Comparison of ENCODE assay signal across 8 mouse cellular contexts in the genomic region with DNA sequence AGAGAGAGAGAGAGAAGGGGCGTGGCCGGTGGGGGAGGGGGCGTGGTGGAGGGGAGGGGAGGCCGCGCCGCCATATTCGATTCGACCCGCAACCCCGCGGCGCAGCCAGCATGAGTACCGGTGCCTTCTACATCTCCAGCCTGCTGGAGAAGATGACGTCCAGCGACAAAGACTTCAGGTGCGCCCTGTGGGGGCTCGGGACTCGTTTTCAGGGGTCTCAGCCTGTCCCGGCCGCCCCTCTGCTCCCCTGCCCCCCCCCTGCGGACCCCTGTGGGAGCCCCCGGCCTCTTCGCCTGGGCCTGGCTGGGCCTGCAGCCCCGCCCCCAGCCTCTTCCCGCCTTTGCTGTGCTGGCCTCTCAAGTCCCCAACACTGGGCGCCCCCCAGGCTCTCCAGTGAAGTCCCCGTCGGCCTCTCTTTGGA. TPM values are rescaled to one million over a fixed set of nuclear protein-coding genes. Genes with fewer than 3 reads are reported as not detected.
DNase-seq lines count a peak whose midpoint lies in the region; ATAC-seq and TF ChIP-seq lines count a peak whose summit lies in the region.

A gene (plus strand): TSS at position 38 of the 421 bp plus-strand sequence.

- 0% methylated on average over 17 of the region's 28 CpGs for WGBS in forebrain, embryonic 13.5 days
- 0% methylated on average over 10 of the region's 28 CpGs for WGBS in liver, embryonic 12.5 days (ENCODE audit: insufficient replicate concordance)
- 0% methylated on average over 26 of the region's 28 CpGs for WGBS in neural tube, embryonic 12.5 days

- peak within 1 kb of the TSS; percentile 93 for H3K4me2 ChIP-seq in forebrain, embryonic 13.5 days
- peak within 1 kb of the TSS; percentile 87 for H3K4me2 ChIP-seq in liver, embryonic 12.5 days
- H3K4me2 ChIP-seq in neural tube, embryonic 12.5 days (replicated peaks): peak within 1 kb of the TSS; percentile 76

- H3K27me3 ChIP-seq in forebrain, embryonic 13.5 days: no peaks in the 10 kb centered on the region
- H3K27me3 ChIP-seq in liver, embryonic 12.5 days (replicated peaks): no peaks in the 10 kb centered on the region
- H3K27me3 ChIP-seq in neural tube, embryonic 12.5 days (replicated peaks): no peaks in the 10 kb centered on the region

- H3K4me1 ChIP-seq in forebrain, embryonic 13.5 days: peaks cover 31% of the 10 kb centered on the region
- H3K4me1 ChIP-seq in liver, embryonic 12.5 days: peaks cover 34% of the 10 kb centered on the region
- peaks cover 23% of the 10 kb centered on the region for H3K4me1 ChIP-seq in neural tube, embryonic 12.5 days

- no peak for TF ChIP-seq CTCF in brain, embryonic 14.5 days (IDR thresholded peaks at IDR 0.05; ENCODE audit: borderline replicate concordance, extremely low read depth, insufficient read depth, insufficient read length)

- peak; percentile 87 for ATAC-seq in forebrain, embryonic 13.5 days
- peak; percentile 62 for ATAC-seq in liver, embryonic 12.5 days
- ATAC-seq in neural tube, embryonic 12.5 days (ENCODE audit: low FRiP score, low read depth): peak; percentile 88
- no peak for ATAC-seq in activated CD4-positive, CD25-positive, alpha-beta regulatory T cell, adult 4 months

- no peaks in the 10 kb centered on the region for H3K9me3 ChIP-seq in forebrain, embryonic 13.5 days (replicated peaks)
- H3K9me3 ChIP-seq in liver, embryonic 12.5 days (replicated peaks): no peaks in the 10 kb centered on the region; the same call in 1 of the 2 replicates
- H3K9me3 ChIP-seq in neural tube, embryonic 12.5 days: no peaks in the 10 kb centered on the region

- H3K4me3 ChIP-seq in forebrain, embryonic 13.5 days: peak within 1 kb of the TSS; percentile 82
- peak within 1 kb of the TSS; percentile 70 for H3K4me3 ChIP-seq in liver, embryonic 12.5 days
- H3K4me3 ChIP-seq in neural tube, embryonic 12.5 days: peak within 1 kb of the TSS; percentile 83

- peaks cover 14% of the 10 kb centered on the region for H3K36me3 ChIP-seq in forebrain, embryonic 13.5 days (ENCODE audit: poor library complexity, severe bottlenecking)
- peaks cover 6% of the 10 kb centered on the region; the same call in 1 of the 2 replicates for H3K36me3 ChIP-seq in liver, embryonic 12.5 days
- H3K36me3 ChIP-seq in neural tube, embryonic 12.5 days: 0 out of 2 replicates have a peak, but pooled peaks cover 4% of the 10 kb centered on the region

- peak; percentile 58 for DNase-seq in right cerebral cortex, postnatal 14 days
- DNase-seq in right cerebral cortex, postnatal 36 days (ENCODE audit: low spot score in 2 of 2): no peak
- DNase-seq in brain, embryonic 14.5 days (ENCODE audit: low read depth): peak; percentile 85
- DNase-seq in heart, postnatal 4 days: peak; percentile 80

- H3K27ac ChIP-seq in forebrain, embryonic 13.5 days: peak within 1 kb of the TSS; percentile 73
- peak within 1 kb of the TSS; percentile 68 for H3K27ac ChIP-seq in liver, embryonic 12.5 days
- H3K27ac ChIP-seq in neural tube, embryonic 12.5 days: no peak within 1 kb of the TSS

- peak; percentile 30; the same call in 1 of the 2 replicates for TF ChIP-seq POLR2A in brain, embryonic 14.5 days (IDR thresholded peaks at IDR 0.05; ENCODE audit: borderline replicate concordance, extremely low read depth, insufficient read depth, insufficient read length, poor library complexity, severe bottlenecking)

- H3K9ac ChIP-seq in forebrain, embryonic 13.5 days: peak within 1 kb of the TSS; percentile 86
- peak within 1 kb of the TSS; percentile 74 for H3K9ac ChIP-seq in liver, embryonic 12.5 days
- peak within 1 kb of the TSS; percentile 74 for H3K9ac ChIP-seq in neural tube, embryonic 12.5 days

RNA-seq across cellular contexts. Expression of the gene that starts here (rescaled TPM):
- polyA plus RNA-seq in brain, embryonic 14.5 days (2012; rRNA removed): 30.5 and 37.1 TPM in 2 replicates
- polyA plus RNA-seq in forebrain, embryonic 13.5 days (2015; fragmentation: Nextera tagmentation; extraction: Ambion mirVana): 23.8 and 26.5 TPM in 2 replicates
- total RNA-seq in heart, postnatal 4 days (2021): 10 to 100 TPM; 74.1 to 74.2 TPM
- polyA plus RNA-seq in liver, embryonic 12.5 days (2016; fragmentation: Nextera tagmentation; extraction: Ambion mirVana): 9.5 and 10.5 TPM in 2 replicates
- 29.5 and 31.7 TPM in 2 replicates for polyA plus RNA-seq in neural tube, embryonic 12.5 days (2016; fragmentation: Nextera tagmentation; extraction: Ambion mirVana)
- 1 to 10 TPM; 2.3 to 3.3 TPM for polyA plus RNA-seq in activated CD4-positive, CD25-positive, alpha-beta regulatory T cell, adult 4 months (2017; shearing (Covaris generic))

Comparison
In these comparisons a context has a peak if more than half of its experiments do, and no peak if none do; other contexts are left out.
1. DNase-seq: peak in right cerebral cortex, postnatal 14 days (single experiment), brain, embryonic 14.5 days (single experiment) and heart, postnatal 4 days (single experiment); none in right cerebral cortex, postnatal 36 days (0 of 2).
2. Peak in every context shown above with its lines, with median percentiles within 50 percentile points of each other: H3K4me2 ChIP-seq, H3K4me3 ChIP-seq and H3K9ac ChIP-seq.